Comparison of ENCODE assay signal across 21 mouse cellular contexts in genomic region chr2:174122331-174122730, GRCm38 (mm10). TPM values are rescaled to one million over a fixed set of nuclear protein-coding genes. Genes with fewer than 3 reads are reported as not detected.
A peak's percentile ranks its signal among the peaks of the same experiment; 100 is the strongest.
DNase-seq lines count a peak whose midpoint lies in the region; ATAC-seq lines count a peak whose summit lies in the region.
"Had no signal": no experiment of that assay in that cellular context is flagged by ENCODE, and none has a peak within 500 bp of the region (broad histone marks: within the 10 kb centered on the region; RNA-seq: fewer than 3 reads in every experiment).

No protein-coding gene starts in this region.

- no peak overlapping the region for H3K4me2 ChIP-seq in hindbrain, embryonic 13.5 days
- H3K4me2 ChIP-seq in midbrain, embryonic 11.5 days: no peak overlapping the region
- H3K4me2 ChIP-seq: embryonic facial prominence, embryonic 15.5 days; heart, embryonic 15.5 days had no signal

- no peak overlapping the region for H3K27ac ChIP-seq in hindbrain, embryonic 10.5 days
- H3K27ac ChIP-seq in hindbrain, embryonic 13.5 days: no peak overlapping the region
- no peak overlapping the region for H3K27ac ChIP-seq in midbrain, embryonic 11.5 days (ENCODE audit: low read depth, low read length)
- H3K27ac ChIP-seq in midbrain, embryonic 10.5 days (replicated peaks): no peak overlapping the region; the same call in 1 of the 2 replicates
- peak overlapping the region; percentile 65 for H3K27ac ChIP-seq in embryonic facial prominence, embryonic 10.5 days (replicated peaks)
- H3K27ac ChIP-seq: embryonic facial prominence, embryonic 15.5 days; forebrain, embryonic 10.5 days; gastrocnemius, adult 2 months; heart, embryonic 15.5 days had no signal

- H3K36me3 ChIP-seq in hindbrain, embryonic 10.5 days: peaks cover 70% of the 10 kb centered on the region
- H3K36me3 ChIP-seq in hindbrain, embryonic 13.5 days: peaks cover 44% of the 10 kb centered on the region
- peaks cover 8% of the 10 kb centered on the region for H3K36me3 ChIP-seq in midbrain, embryonic 11.5 days (ENCODE audit: control insufficient read depth, insufficient read depth, low read length)
- H3K36me3 ChIP-seq in midbrain, embryonic 10.5 days: peaks cover 68% of the 10 kb centered on the region
- peaks cover 75% of the 10 kb centered on the region for H3K36me3 ChIP-seq in embryonic facial prominence, embryonic 10.5 days (replicated peaks)

- H3K9me3 ChIP-seq in hindbrain, embryonic 10.5 days: peaks cover 17% of the 10 kb centered on the region
- H3K9me3 ChIP-seq in hindbrain, embryonic 13.5 days: no peaks in the 10 kb centered on the region
- peaks cover 3% of the 10 kb centered on the region; the same call in 1 of the 2 replicates for H3K9me3 ChIP-seq in midbrain, embryonic 11.5 days (ENCODE audit: control insufficient read depth, low read length)
- H3K9me3 ChIP-seq in midbrain, embryonic 10.5 days (replicated peaks): peaks cover 18% of the 10 kb centered on the region
- peaks cover 17% of the 10 kb centered on the region; the same call in 1 of the 2 replicates for H3K9me3 ChIP-seq in embryonic facial prominence, embryonic 10.5 days
- H3K9me3 ChIP-seq: embryonic facial prominence, embryonic 15.5 days had no signal

- H3K4me3 ChIP-seq in hindbrain, embryonic 10.5 days: no peak overlapping the region
- no peak overlapping the region for H3K4me3 ChIP-seq in hindbrain, embryonic 13.5 days
- no peak overlapping the region for H3K4me3 ChIP-seq in midbrain, embryonic 11.5 days (ENCODE audit: low read depth, low read length)
- no peak overlapping the region for H3K4me3 ChIP-seq in midbrain, embryonic 10.5 days
- H3K4me3 ChIP-seq in embryonic facial prominence, embryonic 10.5 days: no peak overlapping the region
- H3K4me3 ChIP-seq: embryonic facial prominence, embryonic 15.5 days; erythroblast, embryonic 14.5 days; forebrain, embryonic 10.5 days; gastrocnemius, adult 2 months; heart, embryonic 15.5 days had no signal

- ATAC-seq in hindbrain, embryonic 13.5 days (ENCODE audit: low FRiP score): no peak
- ATAC-seq in midbrain, embryonic 11.5 days (ENCODE audit: low FRiP score): no peak
- ATAC-seq: CD4-positive, CD25-positive, alpha-beta regulatory T cell, adult 4 months; forebrain, embryonic 14.5 days; hindbrain, embryonic 16.5 days had no signal

- H3K9ac ChIP-seq in hindbrain, embryonic 13.5 days: no peak overlapping the region
- no peak overlapping the region for H3K9ac ChIP-seq in midbrain, embryonic 11.5 days (ENCODE audit: low read length)
- H3K9ac ChIP-seq: embryonic facial prominence, embryonic 15.5 days; heart, embryonic 15.5 days had no signal

- H3K4me1 ChIP-seq in hindbrain, embryonic 10.5 days (replicated peaks): peaks cover 31% of the 10 kb centered on the region
- H3K4me1 ChIP-seq in hindbrain, embryonic 13.5 days (replicated peaks): peaks cover 21% of the 10 kb centered on the region
- H3K4me1 ChIP-seq in midbrain, embryonic 11.5 days (ENCODE audit: control insufficient read depth, insufficient read depth, low read length): peaks cover 8% of the 10 kb centered on the region
- peaks cover 12% of the 10 kb centered on the region for H3K4me1 ChIP-seq in midbrain, embryonic 10.5 days
- peaks cover 30% of the 10 kb centered on the region for H3K4me1 ChIP-seq in embryonic facial prominence, embryonic 10.5 days

- DNase-seq in adrenal gland, postnatal 10 days: peak; percentile 0
- no peak for DNase-seq in adrenal gland, postnatal 4 days (ENCODE audit: low spot score in 2 of 2)
- peak; percentile 1 for DNase-seq in hindbrain, embryonic 10.5 days (ENCODE audit: low spot score)
- DNase-seq in midbrain, embryonic 11.5 days (ENCODE audit: low spot score, missing footprints): peak; percentile 8
- DNase-seq in midbrain, embryonic 10.5 days (ENCODE audit: low spot score): no peak
- peak; percentile 1 for DNase-seq in embryonic facial prominence, embryonic 10.5 days (ENCODE audit: low spot score)
- DNase-seq: adrenal gland, adult 8-10 months; B cell, adult 2 months; cerebellum, adult 18-20 months; cerebellum, postnatal 10 days; gastrocnemius, adult 2 months; gastrocnemius, postnatal 25 days; heart, postnatal 14 days had no signal

- WGBS in hindbrain, embryonic 10.5 days: 91% methylated on average over 2 of the region's 2 CpGs
- 94% methylated on average over 2 of the region's 2 CpGs for WGBS in hindbrain, embryonic 13.5 days
- WGBS in midbrain, embryonic 11.5 days: 94% methylated on average over 2 of the region's 2 CpGs
- 89% methylated on average over 2 of the region's 2 CpGs for WGBS in midbrain, embryonic 10.5 days
- 95% methylated on average over 2 of the region's 2 CpGs for WGBS in embryonic facial prominence, embryonic 10.5 days

- no peaks in the 10 kb centered on the region for H3K27me3 ChIP-seq in hindbrain, embryonic 10.5 days (ENCODE audit: insufficient read depth, poor library complexity, severe bottlenecking)
- no peaks in the 10 kb centered on the region for H3K27me3 ChIP-seq in hindbrain, embryonic 13.5 days
- H3K27me3 ChIP-seq in midbrain, embryonic 11.5 days (ENCODE audit: control insufficient read depth, insufficient read depth, low read length): no peaks in the 10 kb centered on the region
- no peaks in the 10 kb centered on the region for H3K27me3 ChIP-seq in midbrain, embryonic 10.5 days (ENCODE audit: low read depth, poor library complexity, severe bottlenecking)
- H3K27me3 ChIP-seq in embryonic facial prominence, embryonic 10.5 days (replicated peaks; ENCODE audit: low read depth, poor library complexity, severe bottlenecking): no peaks in the 10 kb centered on the region
- H3K27me3 ChIP-seq: embryonic facial prominence, embryonic 15.5 days; heart, embryonic 15.5 days had no signal

RNA-seq across cellular contexts. Expression of gene Npepl1, which starts 12.2 kb away (rescaled TPM):
- total RNA-seq in adrenal gland, postnatal 10 days (2021): 10 to 100 TPM; 67.9 to 82.2 TPM
- total RNA-seq in adrenal gland, postnatal 4 days (2021): 10 to 100 TPM; 88.2 to 90.6 TPM
- polyA plus RNA-seq in hindbrain, embryonic 10.5 days (2016; fragmentation: Nextera tagmentation; extraction: Ambion mirVana): 35.0 and 37.6 TPM in 2 replicates
- 15.0 and 15.5 TPM in 2 replicates for polyA plus RNA-seq in hindbrain, embryonic 13.5 days (2015; fragmentation: Nextera tagmentation; extraction: Ambion mirVana)
- polyA plus RNA-seq in midbrain, embryonic 11.5 days (2014; fragmentation: Nextera tagmentation; extraction: Ambion mirVana): 30.5 and 34.0 TPM in 2 replicates
- polyA plus RNA-seq in midbrain, embryonic 10.5 days (2016; fragmentation: Nextera tagmentation; extraction: Ambion mirVana): 41.2 and 44.9 TPM in 2 replicates
- polyA plus RNA-seq in embryonic facial prominence, embryonic 10.5 days (2016; fragmentation: Nextera tagmentation; extraction: Ambion mirVana): 38.4 and 40.5 TPM in 2 replicates

RNA-seq across cellular contexts. Expression of gene Stx16, which starts 46.2 kb away (rescaled TPM):
- total RNA-seq in adrenal gland, postnatal 10 days (2021): 10 to 100 TPM; 30.9 to 37.5 TPM
- 10 to 100 TPM; 42.0 to 54.8 TPM for total RNA-seq in adrenal gland, postnatal 4 days (2021)
- polyA plus RNA-seq in hindbrain, embryonic 10.5 days (2016; fragmentation: Nextera tagmentation; extraction: Ambion mirVana): 8.3 and 9.1 TPM in 2 replicates
- polyA plus RNA-seq in hindbrain, embryonic 13.5 days (2015; fragmentation: Nextera tagmentation; extraction: Ambion mirVana): 9.6 and 11.9 TPM in 2 replicates
- polyA plus RNA-seq in midbrain, embryonic 11.5 days (2014; fragmentation: Nextera tagmentation; extraction: Ambion mirVana): 8.1 and 9.3 TPM in 2 replicates
- 7.8 and 12.2 TPM in 2 replicates for polyA plus RNA-seq in midbrain, embryonic 10.5 days (2016; fragmentation: Nextera tagmentation; extraction: Ambion mirVana)
- polyA plus RNA-seq in embryonic facial prominence, embryonic 10.5 days (2016; fragmentation: Nextera tagmentation; extraction: Ambion mirVana): 10.6 and 11.2 TPM in 2 replicates

Comparison
In these comparisons a context has a peak if more than half of its experiments do, and no peak if none do; other contexts are left out.
1. DNase-seq: peak in adrenal gland, postnatal 10 days (single experiment), hindbrain, embryonic 10.5 days (single experiment), midbrain, embryonic 11.5 days (single experiment) and embryonic facial prominence, embryonic 10.5 days (single experiment); none in adrenal gland, postnatal 4 days (0 of 2) and midbrain, embryonic 10.5 days (single experiment).